Mouse (Mus musculus): ENCODE measurements around the gene Cacnb4. TPM values are rescaled to one million over a fixed set of nuclear protein-coding genes. Genes with fewer than 3 reads are reported as not detected.

The Cacnb4 gene
- total RNA-seq, 2 experiments from 2014 or later: 1.2 to 1.5 TPM

GRCm38 (mm10) chr2:52607857-52608485 lies 68.7 kb downstream of the Cacnb4 start:
- intact Hi-C loops (cut with DNase I): no loop called here
- no peak for DNase-seq

GRCm38 (mm10) chr2:52606331-52606730 lies 70.3 kb downstream of the Cacnb4 start:
- DNase-seq: no peak
- intact Hi-C loops (cut with DNase I): no loop called here

- DNase-seq: peak; percentile 72 to 83
- intact Hi-C loops (cut with DNase I): loop anchor here (1.0 to 2.0 kb wide), 2 partner anchors 302 to 343 kb away; no protein-coding TSS in a partner anchor
Measured at GRCm38 (mm10) chr2:52605321-52605720, 71.3 kb downstream of the Cacnb4 start.

GRCm38 (mm10) chr2:52604651-52605020 lies 72.0 kb downstream of the Cacnb4 start:
- intact Hi-C loops (cut with DNase I): loop anchor here (1.0 to 2.0 kb wide), 2 partner anchors 301 to 342 kb away; no protein-coding TSS in a partner anchor
- no peak for DNase-seq

GRCm38 (mm10) chr2:52603935-52604650 lies 72.5 kb downstream of the Cacnb4 start:
- intact Hi-C loops (cut with DNase I): loop anchor here (2.0 kb wide), 1 partner anchor 341 kb away; no protein-coding TSS in a partner anchor
- DNase-seq: no peak

- intact Hi-C loops (cut with DNase I): no loop called here
- DNase-seq: no peak
Measured at GRCm38 (mm10) chr2:52603421-52603820, 73.2 kb downstream of the Cacnb4 start.

- intact Hi-C loops (cut with DNase I): no loop called here
- no peak for DNase-seq
Measured at GRCm38 (mm10) chr2:52602921-52603320, 73.7 kb downstream of the Cacnb4 start.

- intact Hi-C loops (cut with DNase I): no loop called here
- no peak for DNase-seq
Measured at GRCm38 (mm10) chr2:52602228-52602627, 74.4 kb downstream of the Cacnb4 start.

GRCm38 (mm10) chr2:52597511-52597910 lies 79.1 kb downstream of the Cacnb4 start:
- DNase-seq: no peak
- intact Hi-C loops (cut with DNase I): no loop called here

- DNase-seq: no peak
- intact Hi-C loops (cut with DNase I): loop anchor here (5.0 kb wide), 3 partner anchors 187 to 332 kb away; no protein-coding TSS in a partner anchor
Measured at GRCm38 (mm10) chr2:52593814-52594213, 82.8 kb downstream of the Cacnb4 start.

GRCm38 (mm10) chr2:52593260-52593659 lies 83.4 kb downstream of the Cacnb4 start:
- DNase-seq: no peak
- intact Hi-C loops (cut with DNase I): loop anchor here (5.0 kb wide), 3 partner anchors 186 to 331 kb away; no protein-coding TSS in a partner anchor

GRCm38 (mm10) chr2:52590970-52591347 lies 85.7 kb downstream of the Cacnb4 start:
- peak; percentile 77 to 87 for DNase-seq
- intact Hi-C loops (cut with DNase I): loop anchor here (2.0 to 5.0 kb wide), 4 partner anchors 166 to 329 kb away; partner anchors contain the start of gene Arl5a

GRCm38 (mm10) chr2:52590340-52590969 lies 86.2 kb downstream of the Cacnb4 start:
- intact Hi-C loops (cut with DNase I): loop anchor here (2.0 to 5.0 kb wide), 4 partner anchors 166 to 328 kb away; partner anchors contain the start of gene Arl5a

GRCm38 (mm10) chr2:52589514-52589913 lies 87.1 kb downstream of the Cacnb4 start:
- intact Hi-C loops (cut with DNase I): loop anchor here (5.0 kb wide), 1 partner anchor 92 kb away; no protein-coding TSS in a partner anchor
- no peak for DNase-seq

More at GRCm38 (mm10) chr2:52590340-52590969, 86.2 kb downstream of the Cacnb4 start:
- no peak for DNase-seq

GRCm38 (mm10) chr2:52585384-52585783 lies 91.2 kb downstream of the Cacnb4 start:
- intact Hi-C loops (cut with DNase I): loop anchor here (5.0 kb wide), 1 partner anchor 88 kb away; no protein-coding TSS in a partner anchor
- no peak for DNase-seq

GRCm38 (mm10) chr2:52581132-52581781 lies 95.4 kb downstream of the Cacnb4 start:
- DNase-seq: no peak
- intact Hi-C loops (cut with DNase I): no loop called here

GRCm38 (mm10) chr2:52580697-52581096 lies 95.9 kb downstream of the Cacnb4 start:
- peak; percentile 33 to 39 for DNase-seq
- intact Hi-C loops (cut with DNase I): no loop called here

GRCm38 (mm10) chr2:52578846-52579245 lies 97.8 kb downstream of the Cacnb4 start:
- intact Hi-C loops (cut with DNase I): loop anchor here (5.0 kb wide), 1 partner anchor 152 kb away; no protein-coding TSS in a partner anchor
- peak; percentile 45 to 61 for DNase-seq

GRCm38 (mm10) chr2:52577700-52578099 lies 98.9 kb downstream of the Cacnb4 start:
- intact Hi-C loops (cut with DNase I): loop anchor here (5.0 kb wide), 1 partner anchor 150 kb away; no protein-coding TSS in a partner anchor
- DNase-seq: no peak

- DNase-seq: peak; percentile 31 to 42
- intact Hi-C loops (cut with DNase I): loop anchor here (5.0 kb wide), 1 partner anchor 149 kb away; no protein-coding TSS in a partner anchor
Measured at GRCm38 (mm10) chr2:52576546-52576945, 100.1 kb downstream of the Cacnb4 start.
